Mouse (Mus musculus): ENCODE measurements around the gene Ppp1r15a. TPM values are rescaled to one million over a fixed set of nuclear protein-coding genes. Genes with fewer than 3 reads are reported as not detected.

Gene Ppp1r15a
- polyA plus RNA-seq, 1 experiment from 2014 or later: 14.2 TPM

Other genes with a start within 250 kb of the Ppp1r15a start
- gene Slc6a21, start 248.8 kb downstream of the Ppp1r15a start, polyA plus RNA-seq (2014; fragmentation: Nextera tagmentation; extraction: Ambion mirVana): not detected in 2 replicates
- 9.1 and 10.9 TPM in 2 replicates for gene Trpm4, start 192.5 kb downstream of the Ppp1r15a start, polyA plus RNA-seq (2014; fragmentation: Nextera tagmentation; extraction: Ambion mirVana)
- 0.13 and 0.52 TPM in 2 replicates for gene Hrc, start 191.0 kb downstream of the Ppp1r15a start, polyA plus RNA-seq (2014; fragmentation: Nextera tagmentation; extraction: Ambion mirVana)
- 28.4 and 30.4 TPM in 2 replicates for gene Ppfia3, start 159.2 kb downstream of the Ppp1r15a start, polyA plus RNA-seq (2014; fragmentation: Nextera tagmentation; extraction: Ambion mirVana)
- gene Lin7b, start 155.7 kb downstream of the Ppp1r15a start, polyA plus RNA-seq (2014; fragmentation: Nextera tagmentation; extraction: Ambion mirVana): 24.9 and 49.4 TPM in 2 replicates
- gene Snrnp70, start 130.5 kb downstream of the Ppp1r15a start, polyA plus RNA-seq (2014; fragmentation: Nextera tagmentation; extraction: Ambion mirVana): 76.1 and 93.7 TPM in 2 replicates
- not detected in 2 replicates for gene Kcna7, start 120.6 kb downstream of the Ppp1r15a start, polyA plus RNA-seq (2014; fragmentation: Nextera tagmentation; extraction: Ambion mirVana)
- not detected in 2 replicates for gene Ntf5, start 112.6 kb downstream of the Ppp1r15a start, polyA plus RNA-seq (2014; fragmentation: Nextera tagmentation; extraction: Ambion mirVana)
- not detected in 2 replicates for gene Lhb, start 105.4 kb downstream of the Ppp1r15a start, polyA plus RNA-seq (2014; fragmentation: Nextera tagmentation; extraction: Ambion mirVana)
- gene Gys1, start 91.4 kb downstream of the Ppp1r15a start, polyA plus RNA-seq (2014; fragmentation: Nextera tagmentation; extraction: Ambion mirVana): 18.1 and 19.9 TPM in 2 replicates
- 86.8 and 95.3 TPM in 2 replicates for gene Ruvbl2, start 88.2 kb downstream of the Ppp1r15a start, polyA plus RNA-seq (2014; fragmentation: Nextera tagmentation; extraction: Ambion mirVana)
- 5,062 and 5,088 TPM in 2 replicates for gene Ftl1, start 66.4 kb downstream of the Ppp1r15a start, polyA plus RNA-seq (2014; fragmentation: Nextera tagmentation; extraction: Ambion mirVana)
- gene Bax, start 59.4 kb downstream of the Ppp1r15a start, polyA plus RNA-seq (2014; fragmentation: Nextera tagmentation; extraction: Ambion mirVana): 107 and 215 TPM in 2 replicates
- 0.17 and 0.31 TPM in 2 replicates for gene Tulp2, start 44.4 kb downstream of the Ppp1r15a start, polyA plus RNA-seq (2014; fragmentation: Nextera tagmentation; extraction: Ambion mirVana)
- not detected in 2 replicates for gene Gm45808, start 39.5 kb downstream of the Ppp1r15a start, polyA plus RNA-seq (2014; fragmentation: Nextera tagmentation; extraction: Ambion mirVana)
- gene Dhdh, start 37.5 kb downstream of the Ppp1r15a start, polyA plus RNA-seq (2014; fragmentation: Nextera tagmentation; extraction: Ambion mirVana): 4.0 and 4.6 TPM in 2 replicates
- 115 and 134 TPM in 2 replicates for gene Nucb1, start 15.9 kb downstream of the Ppp1r15a start, polyA plus RNA-seq (2014; fragmentation: Nextera tagmentation; extraction: Ambion mirVana)
- gene Plekha4, start 62 bp upstream of the Ppp1r15a start, polyA plus RNA-seq (2014; fragmentation: Nextera tagmentation; extraction: Ambion mirVana): 0.54 and 3.2 TPM in 2 replicates
- gene Hsd17b14, start 28.6 kb upstream of the Ppp1r15a start, polyA plus RNA-seq (2014; fragmentation: Nextera tagmentation; extraction: Ambion mirVana): 0.40 and 0.60 TPM in 2 replicates
- 15.8 and 19.2 TPM in 2 replicates for gene Bcat2, start 43.9 kb upstream of the Ppp1r15a start, polyA plus RNA-seq (2014; fragmentation: Nextera tagmentation; extraction: Ambion mirVana)
- gene Fgf21, start 89.2 kb upstream of the Ppp1r15a start, polyA plus RNA-seq (2014; fragmentation: Nextera tagmentation; extraction: Ambion mirVana): not detected in 2 replicates
- not detected in 2 replicates for gene Fut1, start 91.0 kb upstream of the Ppp1r15a start, polyA plus RNA-seq (2014; fragmentation: Nextera tagmentation; extraction: Ambion mirVana)
- gene Izumo1, start 95.5 kb upstream of the Ppp1r15a start, polyA plus RNA-seq (2014; fragmentation: Nextera tagmentation; extraction: Ambion mirVana): not detected in 2 replicates
- gene Rasip1, start 101.2 kb upstream of the Ppp1r15a start, polyA plus RNA-seq (2014; fragmentation: Nextera tagmentation; extraction: Ambion mirVana): 12.8 and 14.2 TPM in 2 replicates
- 2.6 and 3.0 TPM in 2 replicates for gene Mamstr, start 113.7 kb upstream of the Ppp1r15a start, polyA plus RNA-seq (2014; fragmentation: Nextera tagmentation; extraction: Ambion mirVana)
- gene Fut2, start 140.1 kb upstream of the Ppp1r15a start, polyA plus RNA-seq (2014; fragmentation: Nextera tagmentation; extraction: Ambion mirVana): 0.15 and 0.51 TPM in 2 replicates
- gene Ntn5, start 157.8 kb upstream of the Ppp1r15a start, polyA plus RNA-seq (2014; fragmentation: Nextera tagmentation; extraction: Ambion mirVana): 1.8 TPM in 1 of 2 replicates, not detected in the other
- 0.13 and 0.54 TPM in 2 replicates for gene Sec1, start 168.1 kb upstream of the Ppp1r15a start, polyA plus RNA-seq (2014; fragmentation: Nextera tagmentation; extraction: Ambion mirVana)
- 31.9 and 32.8 TPM in 2 replicates for gene Car11, start 173.6 kb upstream of the Ppp1r15a start, polyA plus RNA-seq (2014; fragmentation: Nextera tagmentation; extraction: Ambion mirVana)
- 2.5 and 2.6 TPM in 2 replicates for gene Dbp, start 178.8 kb upstream of the Ppp1r15a start, polyA plus RNA-seq (2014; fragmentation: Nextera tagmentation; extraction: Ambion mirVana)
- 603 and 609 TPM in 2 replicates for gene Rpl18, start 189.2 kb upstream of the Ppp1r15a start, polyA plus RNA-seq (2014; fragmentation: Nextera tagmentation; extraction: Ambion mirVana)
- 15.6 and 19.1 TPM in 2 replicates for gene Sphk2, start 191.7 kb upstream of the Ppp1r15a start, polyA plus RNA-seq (2014; fragmentation: Nextera tagmentation; extraction: Ambion mirVana)
- 0.17 and 0.24 TPM in 2 replicates for gene Fam83e, start 194.9 kb upstream of the Ppp1r15a start, polyA plus RNA-seq (2014; fragmentation: Nextera tagmentation; extraction: Ambion mirVana)
- not detected in 2 replicates for gene Spaca4, start 199.5 kb upstream of the Ppp1r15a start, polyA plus RNA-seq (2014; fragmentation: Nextera tagmentation; extraction: Ambion mirVana)